Mouse (Mus musculus) heart, adult 2 months (tissue): ENCODE measurements around the gene Paf1. TPM values are rescaled to one million over a fixed set of nuclear protein-coding genes. Genes with fewer than 3 reads are reported as not detected.
A peak's percentile ranks its signal among the peaks of the same experiment; 100 is the strongest.

ENCODE experiments used
- DNase-seq, 2 experiments: peaks; one replicate each; pipeline ENCODE4 v3.0.0; 2021
- H3K27ac ChIP-seq: fragments of 200-600 bp; 2 replicates; pipeline ENCODE4 v1.8.1; 2022
- H3K27me3 ChIP-seq: fragments of 200-500 bp; 2 replicates; pipeline ENCODE4 v1.6.1; 2012; ENCODE audit warnings: mild to moderate bottlenecking, low read length, inconsistent platforms, mixed read lengths; ENCODE audit not compliant: control insufficient read depth, insufficient read depth
- H3K36me3 ChIP-seq: fragments of 200-500 bp; 2 replicates; pipeline ENCODE4 v1.6.1; 2012; ENCODE audit warnings: low read length, inconsistent platforms; ENCODE audit not compliant: control insufficient read depth, insufficient read depth
- H3K4me1 ChIP-seq: fragments of 200-500 bp; 2 replicates; pipeline ENCODE4 v1.6.1; 2011; ENCODE audit warnings: low read length; ENCODE audit not compliant: control insufficient read depth, insufficient read depth
- H3K4me3 ChIP-seq: fragments of 200-600 bp; 2 replicates; pipeline ENCODE4 v1.8.1; 2022
- H3K79me2 ChIP-seq: fragments of 200-500 bp; replicated peaks from 2 replicates; pipeline ENCODE4 v1.6.1; 2012; ENCODE audit warnings: mild to moderate bottlenecking, inconsistent platforms, low read length, moderate library complexity, mixed read lengths; ENCODE audit not compliant: control insufficient read depth, insufficient read depth
- H3K9ac ChIP-seq: fragments of 200-500 bp; 2 replicates; pipeline ENCODE4 v1.6.1; 2012; ENCODE audit warnings: low read depth, mild to moderate bottlenecking, control low read depth, inconsistent platforms, low read length, mixed read lengths
- CTCF ChIP-seq: fragments of 200-600 bp; IDR thresholded peaks from 2 replicates; pipeline ENCODE4 v1.8.1; 2022; ENCODE audit warnings: antibody characterized with exemption, mild to moderate bottlenecking, moderate library complexity
- EP300 ChIP-seq: fragments of 200-500 bp; IDR thresholded peaks from 2 replicates; pipeline ENCODE4 v1.6.1; 2011; ENCODE audit warnings: low read depth, low read length, control low read depth; ENCODE audit not compliant: insufficient read depth
- POLR2A ChIP-seq: fragments of 200-500 bp; IDR thresholded peaks from 2 replicates; pipeline ENCODE4 v1.6.1; 2011; ENCODE audit warnings: mild to moderate bottlenecking, low read depth, low read length, control low read depth; ENCODE audit not compliant: insufficient read depth
- WGBS: fragments of 180-500 bp; shearing (Covaris S2); methylation state at CpG from one replicate; pipeline ENCODE4 v1.1.7; 2018; 5-methylcytosine and 5-hydroxymethylcytosine counted together
- intact Hi-C: fragments of 180-260 bp; cut with DNase I; formaldehyde crosslinking; loops from one replicate; pipeline ENCODE4 v1.15.1; 2025
- long read RNA-seq: library from polyadenylated mRNA; stranded (forward); transcript quantifications from one replicate; pipeline ENCODE4 v2.0.0, GENCODE M21; 2021
- polyA plus RNA-seq: library from polyadenylated mRNA; depleted of rRNA; stranded (reverse); fragments of >200 nt; gene quantifications from 2 replicates; pipeline ENCODE4 v1.2.3, GENCODE M21; 2012; rRNA removed
- total RNA-seq, 2 experiments: library from RNA; stranded (reverse); gene quantifications; 2 replicates each; pipeline ENCODE4 v1.2.3; 2021

Paf1 gene
- total RNA-seq (10 to 100 TPM; 41.3 to 42.1 TPM), polyA plus RNA-seq (63.8 and 67.0 TPM in 2 replicates)
- long read RNA-seq, transcript Paf1-201 (14 exons, 2,003 nt): major isoform, 24 of 35 reads
- long read RNA-seq, partial matches to known transcripts: 5 of 35 reads
- long read RNA-seq, other reads (novel, unspliced or antisense): 6 of 35 reads

- Histone ChIP-seq H3K79me2 (peaks cover 2% of the 10 kb centered on the region; the same call in 1 of the 2 replicates), H3K9ac (peak within 1 kb of the TSS; percentile 87), H3K4me1 (0 out of 2 replicates have a peak, but pooled peaks cover 2% of the 10 kb centered on the region), H3K4me3 (peak within 1 kb of the TSS; percentile 96), H3K27ac (peak within 1 kb of the TSS; percentile 84), H3K36me3 (no peaks in the 10 kb centered on the region), H3K27me3 (no peaks in the 10 kb centered on the region)
- TF ChIP-seq POLR2A (peak; percentile 99), CTCF (no peak), EP300 (peak; percentile 65)
- peak; percentile 93 to 98 for DNase-seq
- WGBS: under 1% methylated on average over 58 of the region's 58 CpGs
- intact Hi-C loops: no loop called here
Observed at GRCm38 (mm10) chr7:28392429-28393271, at the start of gene Paf1, which contains the start of gene Med29. Gene Paf1 (plus strand): TSS chr7:28392951. Gene Med29 (minus strand): TSS chr7:28392708.

- Histone ChIP-seq H3K27ac (no peak overlapping the region), H3K4me3 (no peak overlapping the region), H3K79me2 (no peaks in the 10 kb centered on the region), H3K9ac (no peak overlapping the region; the same call in 1 of the 2 replicates), H3K4me1 (peaks cover 1% of the 10 kb centered on the region; the same call in 1 of the 2 replicates), H3K36me3 (no peaks in the 10 kb centered on the region), H3K27me3 (no peaks in the 10 kb centered on the region)
- WGBS: under 1% methylated on average over 4 of the region's 4 CpGs
- TF ChIP-seq CTCF (peak; percentile 85), POLR2A (no peak), EP300 (peak; percentile 18; the same call in 1 of the 2 replicates)
- peak in 1 of 2 experiments; percentile 69 for DNase-seq
- intact Hi-C loops: loop anchor here (5.0 kb wide), 1 partner anchor 67 kb away; the partner anchor contains the start of gene Eid2b
Observed at GRCm38 (mm10) chr7:28344637-28345036, 48.1 kb upstream of the Paf1 start.

GRCm38 (mm10) chr7:28347746-28348145 is 45.0 kb upstream of the Paf1 start:
- no peak overlapping the region for H3K4me3 ChIP-seq
- H3K36me3 ChIP-seq: peaks cover 5% of the 10 kb centered on the region; the same call in 1 of the 2 replicates
- peaks cover 6% of the 10 kb centered on the region for H3K4me1 ChIP-seq
- 0 out of 2 replicates have a peak, but pooled peaks cover 3% of the 10 kb centered on the region for H3K79me2 ChIP-seq
- H3K27ac ChIP-seq: no peak overlapping the region
- DNase-seq: no peak
- H3K27me3 ChIP-seq: no peaks in the 10 kb centered on the region
- 29% methylated on average over 3 of the region's 3 CpGs for WGBS
- no peak overlapping the region; the same call in 1 of the 2 replicates for H3K9ac ChIP-seq
- intact Hi-C loops: no loop called here
- TF ChIP-seq POLR2A (no peak), EP300 (no peak), CTCF (no peak)

GRCm38 (mm10) chr7:28348601-28349000 is 44.1 kb upstream of the Paf1 start:
- peaks cover 5% of the 10 kb centered on the region; the same call in 1 of the 2 replicates for H3K36me3 ChIP-seq
- H3K4me3 ChIP-seq: no peak overlapping the region
- WGBS: 75% methylated on average over 7 of the region's 7 CpGs
- H3K4me1 ChIP-seq: peaks cover 6% of the 10 kb centered on the region
- 0 out of 2 replicates have a peak, but pooled peaks cover 3% of the 10 kb centered on the region for H3K79me2 ChIP-seq
- TF ChIP-seq CTCF: peak; percentile 42
- TF ChIP-seq EP300: no peak
- TF ChIP-seq POLR2A: no peak
- H3K9ac ChIP-seq: no peak overlapping the region
- H3K27me3 ChIP-seq: no peaks in the 10 kb centered on the region
- H3K27ac ChIP-seq: no peak overlapping the region
- intact Hi-C loops: no loop called here
- DNase-seq: no peak

GRCm38 (mm10) chr7:28350155-28350883 is 42.4 kb upstream of the Paf1 start, which contains the start of gene Rps16:
Gene Rps16 (plus strand): TSS chr7:28350652.
- TF ChIP-seq CTCF: no peak
- TF ChIP-seq POLR2A: peak; percentile 86
- 0 out of 2 replicates have a peak, but pooled peaks have one; percentile 57 for TF ChIP-seq EP300
- Histone ChIP-seq H3K4me1 (peaks cover 5% of the 10 kb centered on the region), H3K27me3 (no peaks in the 10 kb centered on the region), H3K9ac (peak within 1 kb of the TSS; percentile 83), H3K4me3 (peak within 1 kb of the TSS; percentile 72), H3K27ac (peak within 1 kb of the TSS; percentile 96), H3K36me3 (peaks cover 5% of the 10 kb centered on the region; the same call in 1 of the 2 replicates), H3K79me2 (0 out of 2 replicates have a peak, but pooled peaks cover 3% of the 10 kb centered on the region)
- DNase-seq: peak; percentile 97 to 99
- intact Hi-C loops: loop anchor here (1.0 kb wide), 1 partner anchor 12 kb away; the partner anchor contains the start of gene Supt5
- WGBS: under 1% methylated on average over 50 of the region's 50 CpGs
